Mouse (Mus musculus) lung, postnatal 0 days (tissue): ENCODE data around the gene Tfb1m. TPM values are rescaled to one million over a fixed set of nuclear protein-coding genes. Genes with fewer than 3 reads are reported as not detected.
A peak's percentile ranks its signal among the peaks of the same experiment; 100 is the strongest.

ENCODE experiments used
- ATAC-seq: fragments of 200-750 bp; cut with Nextera tagmentation; 2 replicates; pipeline ENCODE4 v1.8.0; 2017; ENCODE audit warnings: moderate library complexity
- DNase-seq: peaks from one replicate; pipeline ENCODE4 v3.0.0-alpha.2; 2016; ENCODE audit warnings: low spot score
- H3K27ac ChIP-seq: fragments of 300-500 bp; sonication (generic); 2 replicates; pipeline ENCODE4 v1.5.1; 2014; ENCODE audit warnings: antibody characterized with exemption, mild to moderate bottlenecking, low read length, mixed read lengths
- H3K27me3 ChIP-seq: fragments of 300-500 bp; sonication (generic); replicated peaks from 2 replicates; pipeline ENCODE4 v1.6.1; 2014; ENCODE audit warnings: low read length, mixed read lengths; ENCODE audit not compliant: insufficient read depth
- H3K36me3 ChIP-seq: fragments of 300-500 bp; sonication (generic); 2 replicates; pipeline ENCODE4 v1.6.1; 2014; ENCODE audit warnings: low read length, mixed read lengths; ENCODE audit not compliant: insufficient read depth
- H3K4me1 ChIP-seq: fragments of 300-500 bp; sonication (generic); 2 replicates; pipeline ENCODE4 v1.6.1; 2014; ENCODE audit warnings: antibody characterized with exemption, low read depth, low read length, mixed read lengths; ENCODE audit not compliant: insufficient read depth
- H3K4me2 ChIP-seq: fragments of 300-500 bp; sonication (generic); replicated peaks from 2 replicates; pipeline ENCODE4 v1.6.1; 2014; ENCODE audit warnings: low read depth, mild to moderate bottlenecking, low read length, moderate library complexity, mixed read lengths
- H3K4me3 ChIP-seq: fragments of 300-500 bp; sonication (generic); 2 replicates; pipeline ENCODE4 v1.5.1; 2014; ENCODE audit warnings: low read depth, low read length
- H3K9ac ChIP-seq: fragments of 300-500 bp; sonication (generic); replicated peaks from 2 replicates; pipeline ENCODE4 v1.6.1; 2014; ENCODE audit warnings: low read depth, mild to moderate bottlenecking
- H3K9me3 ChIP-seq: fragments of 300-500 bp; sonication (generic); 2 replicates; pipeline ENCODE4 v1.6.1; 2016; ENCODE audit warnings: low read length, mixed read lengths
- CTCF ChIP-seq: IDR thresholded peaks from 2 replicates; pipeline ENCODE4 v1.5.1; 2016; ENCODE audit warnings: antibody characterized with exemption, mild to moderate bottlenecking
- EP300 ChIP-seq: IDR thresholded peaks from 2 replicates; pipeline ENCODE4 v1.6.1; 2016; ENCODE audit warnings: antibody characterized with exemption, mild to moderate bottlenecking, control low read depth
- WGBS: fragments of 180-500 bp; shearing (Covaris S2); extraction: QIAGEN DNeasy Blood & Tissue Kit; methylation state at CpG from one replicate; pipeline ENCODE4 v1.1.7; 2014; 5-methylcytosine and 5-hydroxymethylcytosine counted together
- polyA plus RNA-seq: library from polyadenylated mRNA; unstranded; fragments of >200 nt; fragmentation: Nextera tagmentation; extraction: Ambion mirVana; gene quantifications from 2 replicates; pipeline ENCODE4 v1.2.1, GENCODE M21; 2015

The Tfb1m gene
- polyA plus RNA-seq, 1 experiment from 2014 or later: 5.9 TPM

DNA sequence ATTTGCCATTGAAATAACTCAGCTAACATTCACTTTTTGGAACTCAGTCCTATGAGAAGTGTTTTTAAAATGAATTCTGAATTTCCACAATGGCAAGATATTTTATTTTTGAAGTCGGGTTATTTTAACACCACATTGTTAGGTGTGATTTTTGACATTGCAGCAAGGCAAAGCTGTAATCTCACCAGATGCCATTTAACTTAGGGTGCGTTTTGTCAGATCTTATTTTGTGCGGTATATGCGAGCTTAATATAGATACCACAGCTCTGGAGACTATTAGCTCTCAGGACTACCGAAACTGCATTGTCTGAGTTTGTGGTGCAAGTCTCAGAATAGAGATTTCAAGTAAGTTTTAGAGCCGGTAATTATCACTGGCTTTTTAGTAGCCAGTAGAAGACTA is 57.5 kb downstream of the Tfb1m start:
- H3K36me3 ChIP-seq: no peaks in the 10 kb centered on the region
- DNase-seq: no peak
- no peaks in the 10 kb centered on the region for H3K9me3 ChIP-seq
- H3K4me3 ChIP-seq: no peak overlapping the region
- no peak for ATAC-seq
- TF ChIP-seq CTCF (no peak), EP300 (no peak)
- H3K27me3 ChIP-seq: no peaks in the 10 kb centered on the region
- no peak overlapping the region for H3K27ac ChIP-seq
- 89% methylated on average over 6 of the region's 6 CpGs for WGBS
- no peak overlapping the region for H3K4me2 ChIP-seq
- no peak overlapping the region for H3K9ac ChIP-seq
- no peaks in the 10 kb centered on the region for H3K4me1 ChIP-seq

DNA sequence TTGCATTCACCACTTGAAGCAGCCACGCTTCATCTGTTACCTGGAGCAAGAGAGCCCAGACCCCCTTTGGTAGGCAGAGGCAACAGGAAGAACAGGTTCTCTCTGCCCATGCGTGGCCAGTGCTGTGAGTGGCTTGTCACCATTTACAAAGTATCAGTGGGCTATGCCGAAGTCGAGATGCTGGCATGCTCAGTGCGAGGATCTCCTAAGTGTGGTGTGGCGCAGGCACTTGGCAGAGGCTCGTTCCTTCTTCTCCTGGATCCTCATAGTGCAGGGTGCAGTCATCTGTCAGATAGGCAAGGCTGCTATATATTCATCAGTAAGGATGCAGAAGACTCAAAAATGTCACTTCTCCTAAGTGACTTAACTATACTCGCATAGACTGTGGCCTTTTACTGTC is 58.1 kb downstream of the Tfb1m start:
- Histone ChIP-seq H3K4me1 (no peaks in the 10 kb centered on the region), H3K27ac (no peak overlapping the region), H3K4me2 (no peak overlapping the region), H3K4me3 (no peak overlapping the region), H3K36me3 (no peaks in the 10 kb centered on the region), H3K27me3 (no peaks in the 10 kb centered on the region), H3K9ac (no peak overlapping the region), H3K9me3 (no peaks in the 10 kb centered on the region)
- TF ChIP-seq CTCF: no peak
- no peak for TF ChIP-seq EP300
- no peak for ATAC-seq
- 84% methylated on average over 8 of the region's 8 CpGs for WGBS
- DNase-seq: no peak

DNA sequence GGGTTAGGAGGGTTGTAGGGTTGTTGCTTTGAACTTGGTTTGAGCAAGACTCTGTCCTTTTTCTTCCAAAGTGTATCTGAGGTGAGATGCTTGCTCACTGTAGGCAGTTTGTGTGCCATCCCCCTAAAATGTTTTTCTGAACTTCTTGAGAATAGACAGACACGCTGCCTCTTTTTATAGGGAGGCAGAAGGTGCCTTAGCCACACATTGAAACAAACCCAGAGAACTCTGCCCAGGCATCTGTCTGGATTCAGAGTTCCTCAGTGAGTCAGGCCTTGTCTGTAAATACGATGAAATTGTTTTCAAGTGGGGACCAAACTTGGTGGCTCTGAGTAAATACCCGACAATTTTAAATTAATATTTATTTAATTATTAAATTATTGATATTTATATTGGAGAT is 59.0 kb downstream of the Tfb1m start:
- H3K36me3 ChIP-seq: no peaks in the 10 kb centered on the region
- no peak overlapping the region for H3K4me3 ChIP-seq
- H3K4me1 ChIP-seq: no peaks in the 10 kb centered on the region
- no peak overlapping the region for H3K9ac ChIP-seq
- no peaks in the 10 kb centered on the region for H3K9me3 ChIP-seq
- DNase-seq: no peak
- no peaks in the 10 kb centered on the region for H3K27me3 ChIP-seq
- TF ChIP-seq CTCF: no peak
- WGBS: 89% methylated on average over 3 of the region's 3 CpGs
- no peak for ATAC-seq
- no peak overlapping the region for H3K4me2 ChIP-seq
- no peak overlapping the region for H3K27ac ChIP-seq

DNA sequence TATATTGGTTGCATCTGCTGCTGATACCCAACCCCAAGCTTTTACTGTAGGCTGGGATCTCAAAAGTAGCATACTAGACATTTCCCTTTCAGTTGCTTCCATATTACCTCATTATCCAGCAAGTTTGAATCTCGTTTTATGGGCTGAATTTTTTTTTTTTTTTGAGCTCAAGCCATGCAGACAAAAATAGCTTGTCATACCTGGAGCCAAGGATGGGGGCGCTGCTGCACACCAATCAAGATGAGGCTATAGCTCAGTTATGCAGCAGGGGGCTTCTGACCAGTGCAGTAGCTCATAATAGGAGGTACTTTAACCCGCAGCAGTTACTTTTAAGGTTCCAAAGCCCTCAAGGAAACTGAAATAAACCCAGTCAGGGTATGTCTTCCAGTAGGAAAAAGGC is 59.5 kb downstream of the Tfb1m start:
- H3K4me3 ChIP-seq: no peak overlapping the region
- ATAC-seq (no peak), DNase-seq (peak; percentile 28)
- H3K27me3 ChIP-seq: no peaks in the 10 kb centered on the region
- H3K9me3 ChIP-seq: no peaks in the 10 kb centered on the region
- H3K9ac ChIP-seq: no peak overlapping the region
- H3K4me1 ChIP-seq: no peaks in the 10 kb centered on the region
- H3K27ac ChIP-seq: no peak overlapping the region
- no peaks in the 10 kb centered on the region for H3K36me3 ChIP-seq
- TF ChIP-seq CTCF: peak; percentile 66
- no peak for TF ChIP-seq EP300
- WGBS: 29% methylated on average over 3 of the region's 3 CpGs
- no peak overlapping the region for H3K4me2 ChIP-seq

DNA sequence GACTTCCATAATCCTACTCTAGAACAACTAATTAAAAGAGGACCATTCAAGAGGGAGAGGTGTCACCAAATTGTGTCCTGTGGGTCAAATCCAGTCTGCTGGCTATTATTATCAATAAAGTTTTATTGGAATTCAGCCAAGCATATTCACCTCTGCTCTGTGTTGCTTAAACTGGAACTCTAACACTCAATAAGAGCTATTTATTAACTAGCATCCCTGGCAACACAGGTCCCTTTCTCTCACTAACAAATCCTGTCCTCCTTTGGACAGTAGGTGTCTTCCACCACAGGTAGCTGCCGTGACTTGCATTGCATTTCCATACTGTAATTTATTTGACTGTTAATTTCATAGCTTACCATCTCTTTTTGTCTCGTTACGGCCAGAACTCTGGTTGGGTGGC is 61.5 kb downstream of the Tfb1m start:
- H3K27me3 ChIP-seq: no peaks in the 10 kb centered on the region
- no peaks in the 10 kb centered on the region for H3K9me3 ChIP-seq
- no peak overlapping the region for H3K27ac ChIP-seq
- WGBS: 83% methylated on average over 3 of the region's 3 CpGs
- H3K4me3 ChIP-seq: no peak overlapping the region
- ATAC-seq: no peak
- H3K9ac ChIP-seq: no peak overlapping the region
- no peak overlapping the region for H3K4me2 ChIP-seq
- no peaks in the 10 kb centered on the region for H3K36me3 ChIP-seq
- no peak for DNase-seq
- H3K4me1 ChIP-seq: no peaks in the 10 kb centered on the region
- no peak for TF ChIP-seq EP300
- TF ChIP-seq CTCF: no peak

DNA sequence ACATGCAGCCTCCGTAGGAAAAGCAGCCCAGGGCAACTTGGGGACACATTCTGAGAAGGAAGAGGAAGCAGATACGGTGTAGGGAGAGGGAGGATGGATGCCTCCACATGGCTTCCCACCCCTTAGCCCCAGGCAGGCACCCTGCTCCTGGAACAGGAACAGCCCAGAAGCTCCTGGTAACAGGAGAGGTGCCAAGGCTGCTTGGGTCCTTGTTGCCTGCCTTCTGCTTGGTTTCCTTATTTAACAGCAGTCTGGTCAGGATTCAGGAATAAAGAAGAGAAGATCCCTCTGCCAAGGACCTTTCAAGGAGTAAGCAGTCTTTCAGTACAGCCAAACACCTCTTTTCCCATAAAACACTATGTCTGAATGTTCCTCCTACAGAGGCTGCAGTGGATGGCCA is 62.0 kb downstream of the Tfb1m start:
- Histone ChIP-seq H3K36me3 (no peaks in the 10 kb centered on the region), H3K9me3 (no peaks in the 10 kb centered on the region), H3K4me3 (no peak overlapping the region), H3K4me1 (no peaks in the 10 kb centered on the region), H3K4me2 (no peak overlapping the region), H3K9ac (no peak overlapping the region), H3K27me3 (no peaks in the 10 kb centered on the region), H3K27ac (no peak overlapping the region)
- WGBS: 56% methylated on average over 2 of the region's 2 CpGs
- no peak for TF ChIP-seq CTCF
- DNase-seq: no peak
- ATAC-seq: no peak

DNA sequence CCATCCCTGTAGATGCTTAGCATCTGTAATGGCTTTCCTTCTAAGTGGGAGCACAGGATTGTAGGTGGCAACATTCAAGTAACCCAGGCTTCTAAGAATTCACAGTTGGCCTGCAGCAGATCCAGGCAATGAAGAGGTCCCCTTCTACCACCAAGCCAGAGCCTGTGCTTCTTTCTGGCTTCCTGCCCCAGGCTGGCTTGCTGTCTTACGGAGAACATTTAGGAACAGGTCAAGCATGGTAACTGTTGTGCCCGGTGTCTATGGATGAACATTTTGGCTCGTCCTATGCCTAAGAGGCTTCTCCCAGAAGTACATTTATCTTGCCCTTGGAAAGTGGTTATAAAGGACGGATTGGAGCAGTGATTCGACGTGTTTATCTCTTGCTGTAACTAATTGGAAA is 65.9 kb downstream of the Tfb1m start:
- DNase-seq: no peak
- no peak overlapping the region for H3K27ac ChIP-seq
- no peaks in the 10 kb centered on the region for H3K36me3 ChIP-seq
- WGBS: 57% methylated on average over 6 of the region's 6 CpGs
- H3K9me3 ChIP-seq: no peaks in the 10 kb centered on the region
- no peak for TF ChIP-seq EP300
- no peak for TF ChIP-seq CTCF
- H3K4me2 ChIP-seq: no peak overlapping the region
- no peak for ATAC-seq
- no peaks in the 10 kb centered on the region for H3K27me3 ChIP-seq
- H3K4me1 ChIP-seq: no peaks in the 10 kb centered on the region
- H3K4me3 ChIP-seq: no peak overlapping the region
- no peak overlapping the region for H3K9ac ChIP-seq
